Mouse (Mus musculus) thymus, adult 2 months (tissue): ENCODE data around the gene Agpat3.

Experiments
- CTCF ChIP-seq: fragments of 200-500 bp; IDR thresholded peaks from 2 replicates; pipeline ENCODE4 v1.5.1; 2012; ENCODE audit warnings: mild to moderate bottlenecking, control low read depth, low read length, moderate library complexity, borderline replicate concordance; ENCODE audit not compliant: control insufficient read depth, poor library complexity, insufficient read depth; ENCODE audit errors: extremely low read depth
- POLR2A ChIP-seq: fragments of 200-500 bp; IDR thresholded peaks from 2 replicates; pipeline ENCODE4 v1.6.1; 2012; ENCODE audit warnings: mild to moderate bottlenecking, low read length, control low read depth, moderate library complexity; ENCODE audit not compliant: control insufficient read depth, poor library complexity, insufficient read depth; ENCODE audit errors: extremely low read depth

DNA sequence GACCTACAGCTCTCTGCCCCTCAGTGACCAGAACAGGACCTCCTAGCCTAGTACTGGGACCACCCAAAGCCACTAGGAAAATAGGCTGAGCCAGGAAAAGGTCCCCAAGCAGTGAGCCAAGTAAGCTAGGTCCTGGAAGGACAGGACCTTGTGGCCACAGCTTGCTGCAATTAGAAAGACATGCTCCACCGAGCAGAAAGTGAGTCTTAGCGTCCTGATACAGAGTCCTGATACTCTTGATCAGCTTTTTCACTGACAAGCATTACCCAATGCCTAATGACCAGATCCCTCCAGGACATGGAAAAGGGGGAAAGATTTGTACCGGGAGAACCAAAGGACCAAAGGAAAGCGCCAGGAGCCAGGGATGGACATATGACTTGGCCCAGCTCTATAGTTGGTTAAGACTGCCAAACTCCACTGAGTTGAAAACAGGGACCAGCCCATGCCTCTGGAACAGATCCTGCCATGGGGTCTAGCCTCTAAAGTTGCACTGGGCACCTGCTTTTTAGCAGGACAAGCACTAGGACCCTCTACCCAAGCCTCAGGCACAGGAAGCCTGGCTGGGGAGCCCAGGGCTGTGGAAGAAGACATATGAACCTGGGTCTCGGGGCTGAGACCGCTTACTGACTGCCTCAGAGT lies 17.2 kb downstream of the Agpat3 start:
- TF ChIP-seq POLR2A (no peak), CTCF (no peak)
